Mouse (Mus musculus): ENCODE data around the gene Ift88. TPM values are rescaled to one million over a fixed set of nuclear protein-coding genes. Genes with fewer than 3 reads are reported as not detected.

The Ift88 gene
- polyA plus RNA-seq, 2 experiments, result 1.6 TPM

DNA sequence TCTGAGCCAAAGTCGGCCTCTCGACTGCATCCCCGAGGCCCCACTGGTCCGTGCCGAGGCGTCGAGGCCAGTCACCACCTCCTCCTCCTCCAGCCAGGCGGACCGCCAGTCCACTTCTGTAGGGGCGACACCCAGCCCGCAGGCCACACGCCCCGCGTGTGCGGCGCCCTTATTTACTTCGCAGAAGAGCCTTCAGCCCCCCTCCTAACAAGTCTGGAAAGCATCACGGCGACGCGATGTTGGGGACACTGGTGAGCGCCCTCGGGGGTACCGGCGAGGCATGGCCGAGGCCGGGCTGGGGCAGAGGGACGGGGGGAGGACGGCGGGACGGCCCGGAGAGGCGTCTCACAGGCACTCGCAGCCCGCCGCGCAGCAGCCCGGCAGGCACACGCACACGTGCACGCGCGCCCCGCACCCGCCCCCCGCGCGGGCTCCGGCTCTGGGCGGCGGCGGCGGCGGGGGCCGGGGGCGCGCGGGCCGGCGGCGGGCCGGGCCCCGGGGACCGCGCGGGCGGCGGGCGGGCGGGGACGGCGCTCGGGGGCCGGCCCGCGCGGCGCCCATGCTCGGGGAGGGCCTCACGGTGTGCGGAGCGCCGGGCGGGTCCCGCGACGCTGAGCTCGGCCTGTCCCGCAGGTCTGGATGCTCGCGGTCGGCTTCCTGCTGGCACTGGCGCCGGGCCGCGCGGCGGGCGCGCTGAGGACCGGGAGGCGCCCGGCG, 101.0 kb downstream of the Ift88 start, which contains the start of gene Il17d:
Gene Il17d, plus strand, starts transcription at position 107 of the 717 bp plus-strand sequence.
- Histone ChIP-seq H3K27me3 (ENCODE audit: control insufficient read depth, insufficient read depth, low read length) (peaks cover 41% of the 10 kb centered on the region), H3K9ac (replicated peaks) (no peak within 1 kb of the TSS), H3K4me3 (ENCODE audit: insufficient read depth in 1 of 2, low read depth in 2 of 2, low read length in 2 of 2) (peak within 1 kb of the TSS; percentile 55 to 59), H3K27ac (no peak within 1 kb of the TSS), H3K4me2 (ENCODE audit: low read depth) (peak within 1 kb of the TSS; percentile 68), H3K36me3 (replicated peaks; ENCODE audit: control insufficient read depth, insufficient read depth, low read depth) (no peaks in the 10 kb centered on the region), H3K4me1 (replicated peaks; ENCODE audit: control insufficient read depth in 2 of 2, insufficient read depth in 2 of 2, low read length in 1 of 2) (peaks cover 0 to 9% of the 10 kb centered on the region in 2 experiments; a peak in 3 of 4 replicates), H3K9me3 (ENCODE audit: control insufficient read depth, low read length) (no peaks in the 10 kb centered on the region)
- WGBS (ENCODE audit: insufficient replicate concordance), result 1% methylated on average over 66 of the region's 104 CpGs
- TF ChIP-seq EP300 (IDR thresholded peaks at IDR 0.05; ENCODE audit: low read depth) (no peak), CTCF (IDR thresholded peaks at IDR 0.05; ENCODE audit: low read depth) (no peak)
- DNase-seq (ENCODE audit: low read depth in 3 of 3, low spot score in 3 of 3) (no peak), ATAC-seq (ENCODE audit: insufficient read depth) (peak; percentile 47; the same call in 1 of the 2 replicates)

DNA sequence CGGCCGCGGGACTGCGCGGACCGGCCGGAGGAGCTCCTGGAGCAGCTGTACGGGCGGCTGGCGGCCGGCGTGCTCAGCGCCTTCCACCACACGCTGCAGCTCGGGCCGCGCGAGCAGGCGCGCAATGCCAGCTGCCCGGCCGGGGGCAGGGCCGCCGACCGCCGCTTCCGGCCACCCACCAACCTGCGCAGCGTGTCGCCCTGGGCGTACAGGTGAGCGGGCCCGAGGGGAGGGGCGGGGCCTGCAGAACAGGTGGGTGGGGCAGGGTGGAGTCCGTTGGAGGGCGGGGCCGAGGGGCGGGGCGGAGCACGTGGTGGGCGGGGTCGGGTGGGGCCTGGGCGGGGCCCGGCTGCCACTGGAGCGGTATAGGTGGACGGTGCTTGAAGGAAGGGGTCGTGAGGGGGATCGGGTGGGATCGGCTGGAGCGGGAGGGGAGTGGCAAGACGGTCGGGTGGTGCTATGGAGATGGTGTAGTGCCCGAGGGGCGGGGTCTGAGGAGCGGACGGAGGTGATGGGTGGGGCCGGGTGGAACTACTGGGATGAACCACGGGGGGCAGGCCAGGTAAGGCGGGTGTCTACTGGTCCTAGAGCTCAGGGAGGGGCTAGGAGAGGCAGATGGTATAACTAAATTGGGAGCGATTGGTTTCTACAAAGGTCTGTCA, 101.7 kb downstream of the Ift88 start:
- Histone ChIP-seq H3K4me1 (replicated peaks; ENCODE audit: control insufficient read depth in 2 of 2, insufficient read depth in 2 of 2, low read length in 1 of 2) (peaks cover 0 to 10% of the 10 kb centered on the region in 2 experiments; a peak in 3 of 4 replicates), H3K9ac (replicated peaks) (no peak overlapping the region), H3K27me3 (ENCODE audit: control insufficient read depth, insufficient read depth, low read length) (peaks cover 41% of the 10 kb centered on the region), H3K36me3 (replicated peaks; ENCODE audit: control insufficient read depth, insufficient read depth, low read depth) (no peaks in the 10 kb centered on the region), H3K4me3 (ENCODE audit: insufficient read depth in 1 of 2, low read depth in 2 of 2, low read length in 2 of 2) (peak overlapping the region; percentile 55 to 59), H3K27ac (no peak overlapping the region), H3K9me3 (ENCODE audit: control insufficient read depth, low read length) (no peaks in the 10 kb centered on the region), H3K4me2 (ENCODE audit: low read depth) (peak overlapping the region; percentile 68)
- WGBS (ENCODE audit: insufficient replicate concordance), result 1% methylated on average over 58 of the region's 60 CpGs
- peak; percentile 65 for ATAC-seq (ENCODE audit: insufficient read depth)
- TF ChIP-seq CTCF (IDR thresholded peaks at IDR 0.05; ENCODE audit: low read depth) (peak; percentile 11; the same call in 1 of the 2 replicates), EP300 (IDR thresholded peaks at IDR 0.05; ENCODE audit: low read depth) (no peak)
- DNase-seq (ENCODE audit: low read depth in 3 of 3, low spot score in 3 of 3), result no peak

DNA sequence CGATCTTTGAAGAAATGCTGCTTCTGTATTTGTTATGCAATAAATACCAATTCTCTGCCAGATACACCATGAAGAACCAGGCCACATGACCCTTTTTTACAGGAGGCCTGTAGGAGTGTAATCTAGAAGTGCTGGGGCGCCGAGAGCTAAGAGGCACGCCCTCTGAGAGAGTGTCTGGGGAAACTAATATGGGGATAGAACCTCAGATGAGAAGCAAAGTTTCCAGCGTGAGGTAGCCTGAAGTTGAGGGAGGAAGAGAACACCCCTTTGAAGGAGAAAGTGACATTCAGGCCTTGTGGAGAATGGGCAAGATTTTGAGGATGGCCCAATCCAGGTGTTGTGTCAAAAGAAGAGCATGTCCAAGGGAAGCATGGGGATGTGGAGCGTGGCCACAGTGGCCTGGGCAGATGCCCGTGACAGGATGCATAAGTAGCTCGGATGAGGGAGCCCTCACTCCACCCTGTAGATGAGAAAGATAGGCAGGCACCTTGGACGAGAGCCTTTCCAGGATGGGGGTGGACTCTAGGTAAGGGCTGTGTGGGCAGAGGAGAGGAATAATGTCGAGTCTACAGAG, 102.3 kb downstream of the Ift88 start:
- Histone ChIP-seq H3K4me1 (replicated peaks; ENCODE audit: control insufficient read depth in 2 of 2, insufficient read depth in 2 of 2, low read length in 1 of 2) (peaks cover 0 to 10% of the 10 kb centered on the region in 2 experiments; a peak in 3 of 4 replicates), H3K4me3 (ENCODE audit: insufficient read depth in 1 of 2, low read depth in 2 of 2, low read length in 2 of 2) (no peak overlapping the region), H3K27ac (no peak overlapping the region), H3K9ac (replicated peaks) (no peak overlapping the region), H3K9me3 (ENCODE audit: control insufficient read depth, low read length) (no peaks in the 10 kb centered on the region), H3K27me3 (ENCODE audit: control insufficient read depth, insufficient read depth, low read length) (peaks cover 41% of the 10 kb centered on the region), H3K4me2 (ENCODE audit: low read depth) (peak overlapping the region; percentile 68), H3K36me3 (replicated peaks; ENCODE audit: control insufficient read depth, insufficient read depth, low read depth) (no peaks in the 10 kb centered on the region)
- TF ChIP-seq EP300 (IDR thresholded peaks at IDR 0.05; ENCODE audit: low read depth), result no peak
- TF ChIP-seq CTCF (IDR thresholded peaks at IDR 0.05; ENCODE audit: low read depth), result no peak
- DNase-seq (ENCODE audit: low read depth in 3 of 3, low spot score in 3 of 3), result no peak
- 31% methylated on average over 10 of the region's 10 CpGs for WGBS (ENCODE audit: insufficient replicate concordance)
- ATAC-seq (ENCODE audit: insufficient read depth), result no peak; the same call in 1 of the 2 replicates

DNA sequence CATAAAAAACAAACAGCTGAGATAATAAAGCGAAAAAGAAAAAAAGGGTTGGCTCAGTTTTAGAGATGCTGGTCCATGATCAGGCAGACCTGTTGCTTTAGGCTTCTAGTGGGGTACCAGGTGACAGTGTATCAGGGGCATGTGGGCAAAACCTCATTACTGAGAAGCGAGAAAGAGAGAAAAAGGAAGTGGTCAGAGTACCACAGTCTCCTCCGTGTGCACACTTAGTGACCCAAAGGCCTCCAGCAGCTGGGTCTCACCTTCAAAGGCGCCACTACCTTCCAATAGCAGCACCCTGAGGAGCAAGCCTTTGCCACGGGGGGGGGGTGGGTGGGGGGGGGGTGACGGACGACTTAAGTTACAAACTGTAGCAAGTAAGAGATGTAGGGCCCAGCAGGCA, 103.3 kb downstream of the Ift88 start:
- DNase-seq (ENCODE audit: low read depth in 3 of 3, low spot score in 3 of 3) (no peak), ATAC-seq (ENCODE audit: insufficient read depth) (no peak)
- Histone ChIP-seq H3K9ac (replicated peaks) (no peak overlapping the region), H3K4me2 (ENCODE audit: low read depth) (no peak overlapping the region), H3K36me3 (replicated peaks; ENCODE audit: control insufficient read depth, insufficient read depth, low read depth) (no peaks in the 10 kb centered on the region), H3K4me1 (replicated peaks; ENCODE audit: control insufficient read depth in 2 of 2, insufficient read depth in 2 of 2, low read length in 1 of 2) (peaks cover 0 to 10% of the 10 kb centered on the region in 2 experiments; a peak in 3 of 4 replicates), H3K4me3 (ENCODE audit: insufficient read depth in 1 of 2, low read depth in 2 of 2, low read length in 2 of 2) (no peak overlapping the region), H3K9me3 (ENCODE audit: control insufficient read depth, low read length) (no peaks in the 10 kb centered on the region), H3K27me3 (ENCODE audit: control insufficient read depth, insufficient read depth, low read length) (peaks cover 41% of the 10 kb centered on the region), H3K27ac (no peak overlapping the region)
- TF ChIP-seq CTCF (IDR thresholded peaks at IDR 0.05; ENCODE audit: low read depth) (no peak), EP300 (IDR thresholded peaks at IDR 0.05; ENCODE audit: low read depth) (no peak)
- 23% methylated on average over 7 of the region's 7 CpGs for WGBS (ENCODE audit: insufficient replicate concordance)

DNA sequence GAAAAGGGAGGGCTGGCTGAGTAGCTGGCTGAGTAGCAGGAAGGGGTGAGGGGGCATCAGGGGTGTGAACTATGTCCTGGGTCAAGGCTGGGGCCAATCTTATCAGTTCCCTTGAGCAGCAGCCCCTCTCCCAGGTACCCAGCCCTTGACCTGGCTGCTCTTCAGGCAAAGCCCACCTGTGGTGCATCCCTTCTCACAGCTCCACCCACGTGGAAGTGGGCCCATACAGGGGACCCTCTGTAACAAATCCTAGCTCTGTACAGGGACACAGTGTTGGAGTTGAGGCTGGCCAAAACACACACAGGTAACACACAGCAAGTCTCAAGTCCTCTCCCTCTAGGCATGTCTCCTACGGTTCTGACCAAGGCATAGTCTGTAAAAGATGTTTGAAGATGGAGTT, 103.7 kb downstream of the Ift88 start:
- Histone ChIP-seq H3K4me3 (ENCODE audit: insufficient read depth in 1 of 2, low read depth in 2 of 2, low read length in 2 of 2) (no peak overlapping the region), H3K27ac (no peak overlapping the region), H3K4me1 (replicated peaks; ENCODE audit: control insufficient read depth in 2 of 2, insufficient read depth in 2 of 2, low read length in 1 of 2) (peaks cover 0 to 10% of the 10 kb centered on the region in 2 experiments; a peak in 3 of 4 replicates), H3K4me2 (ENCODE audit: low read depth) (no peak overlapping the region), H3K9me3 (ENCODE audit: control insufficient read depth, low read length) (no peaks in the 10 kb centered on the region), H3K9ac (replicated peaks) (no peak overlapping the region), H3K36me3 (replicated peaks; ENCODE audit: control insufficient read depth, insufficient read depth, low read depth) (no peaks in the 10 kb centered on the region), H3K27me3 (ENCODE audit: control insufficient read depth, insufficient read depth, low read length) (peaks cover 41% of the 10 kb centered on the region)
- 39% methylated on average over 2 of the region's 2 CpGs for WGBS (ENCODE audit: insufficient replicate concordance)
- DNase-seq (ENCODE audit: low read depth in 3 of 3, low spot score in 3 of 3), result no peak
- no peak for TF ChIP-seq EP300 (IDR thresholded peaks at IDR 0.05; ENCODE audit: low read depth)
- no peak for TF ChIP-seq CTCF (IDR thresholded peaks at IDR 0.05; ENCODE audit: low read depth)
- ATAC-seq (ENCODE audit: insufficient read depth), result no peak
